Mouse (Mus musculus): ENCODE data around the gene Lce1l. TPM values are rescaled to one million over a fixed set of nuclear protein-coding genes. Genes with fewer than 3 reads are reported as not detected.
"Not testable (repeated sequence)": the region's sequence is repeated elsewhere in the genome, so short reads cannot be mapped to it uniquely, and the experiment has no call there.

Lce1l gene
- not detected for total RNA-seq (2021)
- not detected in 2 replicates for polyA plus RNA-seq (2012; rRNA removed)
- long read RNA-seq = 0 reads

DNA sequence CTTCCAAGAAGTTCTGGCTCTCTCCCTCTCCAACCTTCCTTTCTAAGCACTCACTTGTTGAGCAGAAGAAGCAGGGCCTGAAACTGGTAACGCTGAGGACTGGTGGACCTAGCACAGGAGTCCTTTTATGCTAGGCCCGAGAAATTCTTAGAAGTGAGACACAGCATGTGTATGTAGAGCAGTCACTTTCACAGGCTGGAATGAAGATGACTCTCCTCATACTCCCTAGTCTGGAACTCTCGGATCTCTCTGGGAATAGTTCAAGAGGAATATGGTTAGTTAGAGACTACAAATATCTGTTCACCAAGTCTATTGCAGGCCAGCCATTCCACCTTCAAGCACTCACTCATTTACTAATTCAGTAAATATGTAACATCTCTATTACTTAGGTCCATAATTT, at the start of gene Lce1l:
Lce1l (minus strand) TSS at position 101 of the 400 bp plus-strand sequence.
- DNase-seq = no peak

DNA sequence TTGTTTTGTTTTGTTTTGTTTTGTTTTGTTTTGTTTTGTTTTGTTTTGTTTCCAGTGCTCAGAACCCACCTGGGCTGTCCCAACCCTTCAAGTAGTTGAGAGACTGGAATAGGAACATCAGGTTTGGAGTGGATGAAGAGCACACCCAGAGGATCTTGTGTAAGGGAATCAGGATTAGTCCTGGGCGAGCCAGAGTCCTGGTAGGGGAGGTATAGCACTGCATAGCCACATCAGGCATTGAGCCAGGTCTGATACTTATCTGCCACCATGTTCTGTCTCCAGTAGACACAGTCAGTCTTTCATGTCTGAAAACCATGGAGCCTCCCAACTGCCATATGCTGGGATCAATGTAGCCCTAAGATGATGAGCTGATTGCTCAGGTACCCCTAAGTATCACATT, 43.4 kb upstream of the Lce1l start:
- no peak for DNase-seq

DNA sequence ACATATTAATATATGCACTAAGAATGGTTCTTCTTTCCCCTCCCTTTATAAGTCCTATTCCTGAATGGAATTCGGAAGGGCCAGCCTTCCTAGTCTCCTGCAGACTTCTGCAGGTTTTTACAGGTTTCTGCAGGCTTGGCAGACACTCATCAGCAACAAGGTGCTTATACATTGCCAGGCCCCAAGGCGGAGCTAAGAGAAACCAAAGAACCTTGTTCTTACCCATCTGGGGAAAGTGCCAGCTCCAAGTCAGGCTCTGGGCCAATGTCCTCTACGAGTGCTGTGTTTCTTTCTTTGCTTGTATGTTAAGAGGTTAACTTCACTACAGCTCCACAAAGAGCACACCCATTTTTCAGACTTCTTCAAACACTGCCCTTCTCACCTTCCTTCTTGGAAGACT, 43.0 kb upstream of the Lce1l start:
- DNase-seq = no peak

- DNase-seq = no peak
Measured at GRCm38 (mm10) chr3:92874180-92874579, 23.1 kb upstream of the Lce1l start.

- no peak for DNase-seq
Measured at GRCm38 (mm10) chr3:92870116-92870515, 19.0 kb upstream of the Lce1l start, which contains the start of gene 2310050C09Rik. Gene 2310050C09Rik, minus strand, starts transcription at chr3:92870216.

DNA sequence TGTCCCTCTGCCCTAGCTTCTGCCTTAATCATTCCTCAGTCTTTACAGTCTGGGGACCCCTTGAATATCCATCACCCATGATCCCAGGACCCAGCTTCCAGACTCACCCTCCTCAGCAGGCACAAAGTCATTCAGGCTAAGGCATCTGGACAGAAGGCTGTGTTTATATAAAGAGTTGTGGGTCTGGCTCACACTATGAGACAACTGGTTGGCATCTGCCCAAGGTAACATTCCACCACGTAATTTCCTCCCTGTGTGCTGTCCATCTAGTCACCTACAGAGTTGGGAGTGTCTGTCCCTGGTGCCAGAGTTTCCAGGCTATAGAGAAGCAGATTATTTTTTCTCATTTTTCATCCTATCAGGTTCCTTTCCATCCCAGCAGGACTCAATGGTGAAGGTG, 24.0 kb downstream of the Lce1l start, which contains the start of gene Kprp:
Kprp (minus strand) TSS at position 140 of the 400 bp plus-strand sequence.
- DNase-seq = no peak

DNA sequence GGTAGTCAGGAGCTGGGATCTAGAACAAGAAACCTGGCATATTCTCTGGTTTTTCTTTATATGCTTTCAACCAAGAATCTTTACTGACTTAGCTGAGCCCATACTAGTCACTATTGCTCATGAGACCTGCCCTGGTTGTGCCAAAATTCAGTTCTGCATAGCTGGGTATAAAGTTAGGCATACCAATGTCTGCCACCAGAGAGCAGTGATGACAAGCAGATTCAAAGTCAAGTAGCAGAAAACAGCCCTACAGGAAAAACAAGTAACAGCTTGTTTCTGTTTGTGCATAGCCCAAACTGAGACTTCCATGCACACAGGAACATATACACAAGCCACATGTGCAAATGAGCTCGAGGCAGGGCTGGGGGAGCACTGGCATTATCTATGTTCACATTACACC, 25.3 kb downstream of the Lce1l start:
- DNase-seq = no peak

GRCm38 (mm10) chr3:92816036-92816435, 35.0 kb downstream of the Lce1l start:
- not testable (repeated sequence) for DNase-seq

GRCm38 (mm10) chr3:92815581-92815980, 35.5 kb downstream of the Lce1l start:
- no peak for DNase-seq

GRCm38 (mm10) chr3:92807791-92808190, 43.3 kb downstream of the Lce1l start, which contains the start of gene Lce1k:
Gene Lce1k, minus strand, starts transcription at chr3:92807891.
- DNase-seq = no peak

Other genes starting within 250 kb of the Lce1l start
- not detected for gene 2210017I01Rik, start 243.8 kb downstream of the Lce1l start, total RNA-seq (2021)
- not detected in 2 replicates for gene 2210017I01Rik, start 243.8 kb downstream of the Lce1l start, polyA plus RNA-seq (2012; rRNA removed)
- gene Lce6a, start 229.6 kb downstream of the Lce1l start, total RNA-seq (2021) = not detected
- not detected in 2 replicates for gene Lce6a, start 229.6 kb downstream of the Lce1l start, polyA plus RNA-seq (2012; rRNA removed)
- gene Lce1a1, start 203.0 kb downstream of the Lce1l start, total RNA-seq (2021) = not detected
- 0.33 TPM in 1 of 2 replicates, not detected in the other for gene Lce1a1, start 203.0 kb downstream of the Lce1l start, polyA plus RNA-seq (2012; rRNA removed)
- gene Lce1b, start 194.4 kb downstream of the Lce1l start, total RNA-seq (2021) = not detected
- not detected in 2 replicates for gene Lce1b, start 194.4 kb downstream of the Lce1l start, polyA plus RNA-seq (2012; rRNA removed)
- gene Lce1a2, start 181.0 kb downstream of the Lce1l start, total RNA-seq (2021) = not detected
- gene Lce1a2, start 181.0 kb downstream of the Lce1l start, polyA plus RNA-seq (2012; rRNA removed) = not detected in 2 replicates
- not detected for gene Lce1c, start 172.0 kb downstream of the Lce1l start, total RNA-seq (2021)
- not detected in 2 replicates for gene Lce1c, start 172.0 kb downstream of the Lce1l start, polyA plus RNA-seq (2012; rRNA removed)
- not detected for gene Lce1d, start 164.1 kb downstream of the Lce1l start, total RNA-seq (2021)
- gene Lce1d, start 164.1 kb downstream of the Lce1l start, polyA plus RNA-seq (2012; rRNA removed) = not detected in 2 replicates
- gene Lce1e, start 142.2 kb downstream of the Lce1l start, total RNA-seq (2021) = not detected
- gene Lce1e, start 142.2 kb downstream of the Lce1l start, polyA plus RNA-seq (2012; rRNA removed) = not detected in 2 replicates
- not detected for gene Lce1f, start 130.9 kb downstream of the Lce1l start, total RNA-seq (2021)
- not detected in 2 replicates for gene Lce1f, start 130.9 kb downstream of the Lce1l start, polyA plus RNA-seq (2012; rRNA removed)
- not detected for gene Gm38119, start 112.2 kb downstream of the Lce1l start, total RNA-seq (2021)
- not detected in 2 replicates for gene Gm38119, start 112.2 kb downstream of the Lce1l start, polyA plus RNA-seq (2012; rRNA removed)
- gene Lce1g, start 98.9 kb downstream of the Lce1l start, total RNA-seq (2021) = not detected
- gene Lce1g, start 98.9 kb downstream of the Lce1l start, polyA plus RNA-seq (2012; rRNA removed) = 0.12 TPM in 1 of 2 replicates, not detected in the other
- not detected for gene Lce1h, start 86.2 kb downstream of the Lce1l start, total RNA-seq (2021)
- gene Lce1h, start 86.2 kb downstream of the Lce1l start, polyA plus RNA-seq (2012; rRNA removed) = not detected in 2 replicates
- gene Lce1i, start 72.4 kb downstream of the Lce1l start, total RNA-seq (2021) = not detected
- gene Lce1i, start 72.4 kb downstream of the Lce1l start, polyA plus RNA-seq (2012; rRNA removed) = not detected in 2 replicates
- gene Lce1j, start 60.8 kb downstream of the Lce1l start, total RNA-seq (2021) = not detected
- not detected in 2 replicates for gene Lce1j, start 60.8 kb downstream of the Lce1l start, polyA plus RNA-seq (2012; rRNA removed)
- not detected for gene Lce1k, start 43.4 kb downstream of the Lce1l start, total RNA-seq (2021)
- not detected in 2 replicates for gene Lce1k, start 43.4 kb downstream of the Lce1l start, polyA plus RNA-seq (2012; rRNA removed)
- gene Kprp, start 24.0 kb downstream of the Lce1l start, total RNA-seq (2021) = not detected
- gene Kprp, start 24.0 kb downstream of the Lce1l start, polyA plus RNA-seq (2012; rRNA removed) = not detected in 2 replicates
- not detected for gene 2310050C09Rik, start 18.9 kb upstream of the Lce1l start, total RNA-seq (2021)
- not detected in 2 replicates for gene 2310050C09Rik, start 18.9 kb upstream of the Lce1l start, polyA plus RNA-seq (2012; rRNA removed)
- not detected for gene Lce3a, start 74.9 kb upstream of the Lce1l start, total RNA-seq (2021)
- not detected in 2 replicates for gene Lce3a, start 74.9 kb upstream of the Lce1l start, polyA plus RNA-seq (2012; rRNA removed)
- gene Lce3b, start 81.7 kb upstream of the Lce1l start, total RNA-seq (2021) = not detected
- not detected in 2 replicates for gene Lce3b, start 81.7 kb upstream of the Lce1l start, polyA plus RNA-seq (2012; rRNA removed)
- not detected for gene Lce3c, start 93.2 kb upstream of the Lce1l start, total RNA-seq (2021)
- gene Lce3c, start 93.2 kb upstream of the Lce1l start, polyA plus RNA-seq (2012; rRNA removed) = not detected in 2 replicates
- gene Lce3d, start 106.1 kb upstream of the Lce1l start, total RNA-seq (2021) = not detected
- gene Lce3d, start 106.1 kb upstream of the Lce1l start, polyA plus RNA-seq (2012; rRNA removed) = not detected in 2 replicates
- gene Lce3e, start 115.8 kb upstream of the Lce1l start, total RNA-seq (2021) = not detected
- not detected in 2 replicates for gene Lce3e, start 115.8 kb upstream of the Lce1l start, polyA plus RNA-seq (2012; rRNA removed)
- gene Lce3f, start 140.9 kb upstream of the Lce1l start, total RNA-seq (2021) = not detected
- gene Lce3f, start 140.9 kb upstream of the Lce1l start, polyA plus RNA-seq (2012; rRNA removed) = not detected in 2 replicates
- gene Crct1, start 164.4 kb upstream of the Lce1l start, total RNA-seq (2021) = not detected
- gene Crct1, start 164.4 kb upstream of the Lce1l start, polyA plus RNA-seq (2012; rRNA removed) = not detected in 2 replicates
- not detected for gene Lce1m, start 167.8 kb upstream of the Lce1l start, total RNA-seq (2021)
- not detected in 2 replicates for gene Lce1m, start 167.8 kb upstream of the Lce1l start, polyA plus RNA-seq (2012; rRNA removed)
- not detected for gene Gm4858, start 217.5 kb upstream of the Lce1l start, total RNA-seq (2021)
- gene Gm4858, start 217.5 kb upstream of the Lce1l start, polyA plus RNA-seq (2012; rRNA removed) = not detected in 2 replicates